Mouse (Mus musculus): ENCODE measurements around the gene Rpl11.

- TF ChIP-seq EP300 (IDR thresholded peaks at IDR 0.05; ENCODE audit: insufficient read depth, low read depth, low read length) (no peak), CTCF (IDR thresholded peaks at IDR 0.05; ENCODE audit: low read depth, low read length) (no peak), POLR2A (IDR thresholded peaks at IDR 0.05; ENCODE audit: insufficient read depth, low read length) (no peak)
These were observed 67.5 kb downstream of the Rpl11 start for GRCm38 (mm10) chr4:135985769-135986168.

All from ES-Bruce4 (cell line).